Mouse (Mus musculus) G1E (cell line): Measurements from ENCODE around the gene Gm10337. TPM values are rescaled to one million over a fixed set of nuclear protein-coding genes. Genes with fewer than 3 reads are reported as not detected.

Experiments used
- ATAC-seq: 2 replicates; pipeline ENCODE4 v1.8.0; 2016; ENCODE audit warnings: mild to moderate bottlenecking; ENCODE audit not compliant: insufficient number of reproducible peaks, poor library complexity, low FRiP score, severe bottlenecking; ENCODE audit errors: extremely low read depth
- DNase-seq: peaks from one replicate; pipeline ENCODE4 v3.0.0; 2012; ENCODE audit warnings: low spot score
- H3K27me3 ChIP-seq: 2 replicates; pipeline ENCODE4 v1.6.1; 2012; ENCODE audit warnings: mild to moderate bottlenecking, low read length, inconsistent platforms; ENCODE audit not compliant: insufficient read depth
- H3K36me3 ChIP-seq: replicated peaks from 2 replicates; pipeline ENCODE3; 2012; ENCODE audit warnings: mild to moderate bottlenecking, inconsistent platforms
- H3K4me1 ChIP-seq: 2 replicates; pipeline ENCODE4 v1.6.1; 2012; ENCODE audit warnings: low read depth, low read length, inconsistent platforms, mixed read lengths; ENCODE audit not compliant: insufficient read depth
- H3K4me3 ChIP-seq: 2 replicates; pipeline ENCODE4 v1.5.1; 2012; ENCODE audit warnings: low read depth, mild to moderate bottlenecking, inconsistent platforms, low read length, moderate library complexity, mixed read lengths
- H3K9me3 ChIP-seq: replicated peaks from 2 replicates; pipeline ENCODE4 v1.6.1; 2012; ENCODE audit warnings: inconsistent platforms
- CTCF ChIP-seq: IDR thresholded peaks from 2 replicates; pipeline ENCODE4 v1.5.1; 2012; ENCODE audit warnings: low read depth, low read length, inconsistent platforms, mixed read lengths
- GATA1 ChIP-seq: IDR thresholded peaks from 2 replicates; pipeline ENCODE4 v1.6.1; 2012; ENCODE audit warnings: borderline replicate concordance, low read length, inconsistent platforms, mixed read lengths
- GATA2 ChIP-seq: IDR thresholded peaks from 2 replicates; pipeline ENCODE4 v1.6.1; 2012; ENCODE audit warnings: low read depth, low read length, inconsistent platforms, borderline replicate concordance
- POLR2AphosphoS5 ChIP-seq: IDR thresholded peaks from 2 replicates; pipeline ENCODE4 v1.6.1; 2012; ENCODE audit warnings: low read depth, low read length, inconsistent platforms; ENCODE audit not compliant: insufficient replicate concordance
- TAL1 ChIP-seq: conservative IDR thresholded peaks from 2 replicates; pipeline ENCODE4 v1.6.1; 2012; ENCODE audit warnings: low read depth, low read length, inconsistent platforms, mixed read lengths
- polyA plus RNA-seq: library from polyadenylated mRNA; stranded (reverse); fragments of >175 nt; gene quantifications from 2 replicates; pipeline ENCODE4 v1.2.3, GENCODE M21; 2012
- total RNA-seq, 2 experiments: library from RNA; stranded (forward) in 1 of 2; stranded (reverse) in 1 of 2; fragments of 200-1000 nt in 1 of 2; fragments of >200 nt in 1 of 2; fragmentation: Nextera tagmentation in 1 of 2; gene quantifications; 2 replicates each; pipeline ENCODE4 v1.2.3; 2014 to 2017

Gm10337 gene
- total and polyA plus RNA-seq, 3 experiments, result not detected

- TF ChIP-seq CTCF (no peak), POLR2AphosphoS5 (no peak), GATA2 (no peak), GATA1 (no peak), TAL1 (no peak)
- no peak overlapping the region for H3K4me3 ChIP-seq
- ATAC-seq (no peak), DNase-seq (no peak)
- no peaks in the 10 kb centered on the region for H3K27me3 ChIP-seq
- peaks cover 95% of the 10 kb centered on the region for H3K36me3 ChIP-seq
- no peaks in the 10 kb centered on the region for H3K9me3 ChIP-seq
- H3K4me1 ChIP-seq, result no peaks in the 10 kb centered on the region
Observed at GRCm38 (mm10) chr15:102532106-102532900, 28.8 kb downstream of the Gm10337 start.

- Histone ChIP-seq H3K36me3 (peaks cover 92% of the 10 kb centered on the region), H3K27me3 (no peaks in the 10 kb centered on the region), H3K4me3 (no peak overlapping the region), H3K4me1 (no peaks in the 10 kb centered on the region), H3K9me3 (no peaks in the 10 kb centered on the region)
- no peak for DNase-seq
- TF ChIP-seq POLR2AphosphoS5 (no peak), GATA2 (no peak), GATA1 (no peak), TAL1 (no peak), CTCF (no peak)
- no peak for ATAC-seq
Observed at GRCm38 (mm10) chr15:102533926-102534325, 30.4 kb downstream of the Gm10337 start.

- no peaks in the 10 kb centered on the region for H3K9me3 ChIP-seq
- H3K36me3 ChIP-seq, result peaks cover 79% of the 10 kb centered on the region
- no peaks in the 10 kb centered on the region for H3K27me3 ChIP-seq
- no peak for ATAC-seq
- H3K4me1 ChIP-seq, result no peaks in the 10 kb centered on the region
- H3K4me3 ChIP-seq, result no peak overlapping the region
- no peak for DNase-seq
- TF ChIP-seq GATA2 (no peak), CTCF (no peak), POLR2AphosphoS5 (no peak), TAL1 (no peak), GATA1 (no peak)
Observed at GRCm38 (mm10) chr15:102544801-102545200, 41.3 kb downstream of the Gm10337 start.

GRCm38 (mm10) chr15:102546246-102546645 is 42.7 kb downstream of the Gm10337 start:
- DNase-seq (no peak), ATAC-seq (no peak)
- peaks cover 69% of the 10 kb centered on the region for H3K36me3 ChIP-seq
- H3K4me1 ChIP-seq, result no peaks in the 10 kb centered on the region
- TF ChIP-seq TAL1, result no peak
- TF ChIP-seq CTCF, result no peak
- no peak for TF ChIP-seq GATA2
- TF ChIP-seq POLR2AphosphoS5, result no peak
- no peak overlapping the region for H3K4me3 ChIP-seq
- H3K27me3 ChIP-seq, result no peaks in the 10 kb centered on the region
- H3K9me3 ChIP-seq, result no peaks in the 10 kb centered on the region

GRCm38 (mm10) chr15:102546677-102547427 is 43.3 kb downstream of the Gm10337 start:
- ATAC-seq (no peak), DNase-seq (no peak)
- peaks cover 70% of the 10 kb centered on the region for H3K36me3 ChIP-seq
- TF ChIP-seq CTCF, result no peak
- no peak for TF ChIP-seq GATA2
- TF ChIP-seq GATA1, result no peak
- TF ChIP-seq TAL1, result no peak
- no peak for TF ChIP-seq POLR2AphosphoS5
- H3K4me1 ChIP-seq, result no peaks in the 10 kb centered on the region
- no peak overlapping the region for H3K4me3 ChIP-seq
- H3K27me3 ChIP-seq, result no peaks in the 10 kb centered on the region
- no peaks in the 10 kb centered on the region for H3K9me3 ChIP-seq

GRCm38 (mm10) chr15:102547478-102547877 is 44.0 kb downstream of the Gm10337 start:
- Histone ChIP-seq H3K9me3 (no peaks in the 10 kb centered on the region), H3K36me3 (peaks cover 70% of the 10 kb centered on the region), H3K27me3 (no peaks in the 10 kb centered on the region), H3K4me3 (no peak overlapping the region), H3K4me1 (no peaks in the 10 kb centered on the region)
- TF ChIP-seq POLR2AphosphoS5 (no peak), TAL1 (no peak), GATA2 (no peak), GATA1 (no peak), CTCF (no peak)
- ATAC-seq (no peak), DNase-seq (no peak)
